Mouse (Mus musculus): Measurements from ENCODE around the gene Mblac2.

DNA sequence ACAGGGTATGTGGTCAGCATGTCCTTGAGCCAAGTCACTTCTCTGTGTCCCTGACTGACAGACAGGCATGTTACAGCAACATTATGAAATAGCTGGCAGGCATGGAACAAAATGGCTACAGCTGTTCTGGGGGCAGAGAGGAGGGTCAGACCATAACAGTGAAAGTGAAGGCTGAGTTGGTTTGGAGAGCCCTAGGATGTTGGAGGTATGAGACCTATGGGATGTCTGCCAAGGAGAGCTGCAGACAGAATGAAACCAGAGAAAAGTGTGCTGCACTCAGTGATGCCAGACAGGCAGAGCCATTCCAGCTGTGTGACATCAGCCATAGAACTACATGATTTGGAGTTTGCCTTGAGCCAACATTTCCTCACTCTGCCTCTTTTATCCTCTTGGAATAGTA, 43.7 kb downstream of the Mblac2 start:
- TF ChIP-seq ZMIZ1 (IDR thresholded peaks at IDR 0.05; ENCODE audit: low read depth, low read length), result no peak
- TF ChIP-seq SIN3A (IDR thresholded peaks at IDR 0.05; ENCODE audit: low read length), result no peak
- TF ChIP-seq CTCF (IDR thresholded peaks at IDR 0.05 in 2 of 3, conservative IDR thresholded peaks at IDR 0.05 in 1 of 3; ENCODE audit: control insufficient read depth in 1 of 3, insufficient read depth in 1 of 3, low read depth in 2 of 3, low read length in 3 of 3, poor library complexity in 1 of 3, severe bottlenecking in 1 of 3), result no peak
- TF ChIP-seq MAFK (IDR thresholded peaks at IDR 0.05; ENCODE audit: borderline replicate concordance, low read depth, low read length), result no peak
- TF ChIP-seq POLR2A (IDR thresholded peaks at IDR 0.05; ENCODE audit: control insufficient read depth in 1 of 2, insufficient read depth in 1 of 2, low read depth in 1 of 2, low read length in 2 of 2, poor library complexity in 1 of 2), result no peak
- TF ChIP-seq EP300 (IDR thresholded peaks at IDR 0.05; ENCODE audit: low read depth in 1 of 2, low read length in 2 of 2), result no peak
- no peak for TF ChIP-seq GATA1 (IDR thresholded peaks at IDR 0.05; ENCODE audit: low read depth, low read length)
- TF ChIP-seq NRF1 (IDR thresholded peaks at IDR 0.05; ENCODE audit: insufficient read depth, low read depth, low read length, poor library complexity, severe bottlenecking), result no peak
- no peak for TF ChIP-seq RAD21 (IDR thresholded peaks at IDR 0.05; ENCODE audit: low read depth, low read length)
- no peak for TF ChIP-seq HCFC1 (IDR thresholded peaks at IDR 0.05; ENCODE audit: low read depth, low read length)
- TF ChIP-seq ZNF384 (IDR thresholded peaks at IDR 0.05; ENCODE audit: low read depth, low read length), result no peak
